Mouse (Mus musculus): ENCODE data around the gene Vmp1.

DNA sequence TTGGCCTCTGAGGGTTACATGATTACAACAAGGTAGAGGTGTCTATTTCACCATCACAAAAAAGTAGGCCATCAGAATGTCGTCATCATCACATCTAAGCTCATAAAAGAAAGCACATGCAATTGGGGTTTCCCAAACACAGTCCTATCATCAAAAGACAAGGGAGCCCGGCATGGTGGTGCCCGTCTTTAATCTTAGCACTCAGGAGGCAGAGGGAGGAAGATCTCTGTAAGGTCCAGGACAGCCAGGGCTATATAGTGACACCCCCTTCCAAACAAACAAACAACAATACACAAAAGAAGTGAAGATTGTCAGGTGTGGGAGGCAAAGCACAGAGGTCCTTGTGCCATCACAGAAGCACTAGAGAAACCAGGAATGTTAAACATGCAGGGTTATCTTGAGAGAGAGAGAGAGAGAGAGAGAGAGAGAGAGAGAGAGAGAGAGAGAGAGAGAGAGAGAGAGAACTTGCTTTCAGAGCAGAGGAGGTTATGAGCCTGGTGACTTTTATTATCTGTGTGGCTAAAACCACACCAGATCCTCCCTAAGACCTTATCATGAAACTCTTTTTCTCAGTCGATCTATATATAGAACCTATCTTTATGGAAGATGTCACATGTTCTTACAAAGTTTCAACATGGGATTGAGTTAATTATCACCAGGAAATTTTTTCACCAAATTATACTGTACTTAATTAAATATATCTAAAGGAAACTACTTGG lies 26.6 kb downstream of the Vmp1 start:
- TF ChIP-seq POLR2A (IDR thresholded peaks at IDR 0.05; ENCODE audit: borderline replicate concordance, low read depth, low read length), result no peak
- TF ChIP-seq CTCF (IDR thresholded peaks at IDR 0.05; ENCODE audit: low read depth, low read length), result no peak
